Mouse (Mus musculus) retina, adult 2 months (tissue): ENCODE data around the gene Cldn9.

Experiments
- DNase-seq: peaks from one replicate; pipeline ENCODE4 v3.0.0-alpha.2; 2012; ENCODE audit warnings: low read depth, low spot score

The Cldn9 gene

DNA sequence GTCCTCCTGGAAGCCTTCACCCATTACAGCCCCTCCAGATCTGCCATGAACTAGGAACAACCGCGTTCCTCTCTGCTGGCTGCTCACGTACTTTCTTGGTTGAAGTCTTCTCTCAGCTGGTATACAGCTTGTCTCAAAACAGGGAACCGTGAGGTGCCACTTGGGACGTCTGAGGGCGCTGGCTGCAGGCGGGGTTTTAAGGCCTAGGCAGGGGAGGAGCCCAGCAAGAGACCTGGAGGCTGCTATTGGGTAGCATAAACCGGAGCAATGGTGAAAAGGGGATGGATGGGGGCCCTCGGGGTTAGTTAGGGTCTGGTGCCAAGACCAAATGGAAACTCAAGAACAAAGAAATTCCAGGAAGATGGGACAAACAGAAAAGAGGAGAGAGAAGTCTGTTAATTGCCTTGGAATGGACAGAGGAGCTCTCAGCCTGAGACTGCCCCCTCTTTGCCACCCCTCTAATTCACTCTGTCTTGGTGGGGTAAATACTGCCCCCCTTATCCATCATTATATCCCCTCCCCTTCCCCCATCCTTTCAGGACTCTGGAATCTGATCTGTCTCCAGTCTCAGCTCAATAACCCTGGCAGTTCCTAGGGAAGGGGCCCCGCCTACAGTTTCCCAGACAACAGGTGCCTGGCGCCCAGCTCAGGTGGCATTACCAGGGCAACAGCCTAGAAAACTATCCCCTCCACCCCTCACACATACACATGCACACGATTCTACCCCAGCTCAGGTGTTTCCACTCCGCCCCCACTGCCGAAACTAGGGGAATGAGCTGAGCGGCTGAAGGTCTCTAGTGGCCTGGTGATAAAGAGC lies at the start of gene Cldn9:
TSS of gene Cldn9 (minus strand) at position 171 of the 817 bp plus-strand sequence.
- no peak for DNase-seq

DNA sequence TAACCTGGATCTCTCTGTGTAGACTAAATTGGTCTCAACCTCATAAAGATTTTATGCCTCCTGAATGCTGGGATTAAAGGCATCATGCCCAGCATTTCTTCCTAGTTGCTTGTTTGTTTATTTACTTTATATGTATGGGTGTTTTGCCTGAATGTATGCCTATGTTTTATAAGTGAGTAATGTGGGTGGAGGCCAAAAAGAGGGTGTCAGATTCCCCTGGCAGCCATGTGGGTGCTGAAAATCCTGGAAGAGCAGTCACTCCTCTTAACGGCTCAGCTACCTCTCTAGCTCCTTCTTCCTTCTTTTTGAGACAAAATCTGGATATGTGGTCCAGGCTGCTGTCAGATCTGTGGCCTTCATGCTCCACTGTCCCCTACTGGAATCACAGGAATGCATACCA lies 46.6 kb upstream of the Cldn9 start:
- DNase-seq = no peak

DNA sequence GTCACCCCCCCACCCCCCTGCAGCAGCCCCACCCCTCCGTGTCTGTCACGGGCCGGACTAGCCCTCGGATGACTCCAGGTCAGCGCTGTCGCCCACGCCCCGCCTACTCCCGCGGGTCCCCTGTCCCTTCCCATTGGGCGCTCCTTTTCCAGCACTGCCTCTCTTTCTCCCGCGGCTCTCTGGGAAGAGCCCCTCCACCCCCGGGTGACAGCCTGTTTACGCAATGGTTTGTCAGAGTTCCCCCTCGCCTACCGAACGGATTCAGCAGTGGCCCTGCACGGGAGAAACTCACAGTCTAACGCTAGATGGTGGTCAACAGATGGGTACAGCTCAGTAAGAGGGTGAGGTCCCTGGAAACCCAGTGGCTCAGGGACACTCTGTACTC lies 42.9 kb upstream of the Cldn9 start:
- no peak for DNase-seq

DNA sequence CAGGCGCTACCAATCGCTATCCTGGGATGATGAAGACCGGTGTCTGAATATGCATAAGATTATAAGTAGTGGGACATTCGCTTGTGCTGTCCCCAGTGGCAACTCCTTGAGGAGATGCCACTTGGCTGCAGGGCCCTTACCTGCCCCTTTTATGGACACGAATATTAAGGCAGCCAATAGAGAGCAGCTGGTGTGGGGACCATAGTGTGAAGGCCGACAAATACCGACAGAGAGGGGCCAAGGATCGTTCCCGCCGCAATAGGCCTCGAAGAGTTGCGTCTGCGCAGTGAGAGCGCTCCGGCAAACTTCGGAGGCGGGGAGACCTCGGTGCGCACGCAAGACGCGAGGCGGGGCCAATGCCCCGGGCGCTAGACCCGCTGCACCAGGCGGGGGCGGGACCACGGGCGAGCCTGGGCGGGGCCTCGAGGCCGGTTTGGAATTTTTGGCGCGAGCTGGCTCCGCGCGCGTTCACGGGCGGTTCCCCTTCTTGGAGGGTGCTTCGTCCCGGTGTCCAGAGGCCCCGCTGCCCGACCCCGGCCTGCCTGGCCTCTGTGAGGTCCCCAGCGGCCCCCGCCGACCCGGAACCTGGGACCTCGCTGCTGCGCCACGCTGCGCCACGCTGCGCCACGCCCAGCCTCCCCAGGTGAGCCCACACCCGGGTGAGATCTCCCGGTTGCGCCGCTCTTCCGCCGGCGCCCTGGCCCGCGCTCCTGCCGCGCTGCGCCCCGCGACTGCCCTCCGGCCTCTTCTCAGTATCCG lies 42.4 kb upstream of the Cldn9 start, which contains the start of gene Pkmyt1:
TSS of gene Pkmyt1 (plus strand) at position 338 of the 759 bp plus-strand sequence.
- peak; percentile 80 for DNase-seq

DNA sequence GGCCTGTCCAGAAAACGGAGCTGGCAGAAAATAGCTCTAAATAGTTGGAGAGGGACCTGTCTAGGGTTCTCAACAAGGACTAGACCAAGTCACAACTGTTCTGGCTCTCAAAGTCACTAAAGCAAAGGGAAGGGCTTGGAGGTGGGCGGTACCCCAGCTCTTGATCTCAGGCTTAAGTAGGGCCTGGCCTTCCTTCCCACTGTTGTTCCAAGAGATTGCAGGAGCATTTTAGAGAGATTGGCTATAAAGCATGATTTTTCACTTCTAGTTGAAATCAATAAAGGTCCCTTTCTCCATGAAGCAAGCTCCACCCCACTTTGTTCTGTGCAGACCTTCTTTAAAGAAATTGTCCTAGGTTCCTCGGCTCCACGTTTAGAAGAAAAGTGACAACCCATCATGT lies 41.7 kb upstream of the Cldn9 start:
- DNase-seq = no peak

DNA sequence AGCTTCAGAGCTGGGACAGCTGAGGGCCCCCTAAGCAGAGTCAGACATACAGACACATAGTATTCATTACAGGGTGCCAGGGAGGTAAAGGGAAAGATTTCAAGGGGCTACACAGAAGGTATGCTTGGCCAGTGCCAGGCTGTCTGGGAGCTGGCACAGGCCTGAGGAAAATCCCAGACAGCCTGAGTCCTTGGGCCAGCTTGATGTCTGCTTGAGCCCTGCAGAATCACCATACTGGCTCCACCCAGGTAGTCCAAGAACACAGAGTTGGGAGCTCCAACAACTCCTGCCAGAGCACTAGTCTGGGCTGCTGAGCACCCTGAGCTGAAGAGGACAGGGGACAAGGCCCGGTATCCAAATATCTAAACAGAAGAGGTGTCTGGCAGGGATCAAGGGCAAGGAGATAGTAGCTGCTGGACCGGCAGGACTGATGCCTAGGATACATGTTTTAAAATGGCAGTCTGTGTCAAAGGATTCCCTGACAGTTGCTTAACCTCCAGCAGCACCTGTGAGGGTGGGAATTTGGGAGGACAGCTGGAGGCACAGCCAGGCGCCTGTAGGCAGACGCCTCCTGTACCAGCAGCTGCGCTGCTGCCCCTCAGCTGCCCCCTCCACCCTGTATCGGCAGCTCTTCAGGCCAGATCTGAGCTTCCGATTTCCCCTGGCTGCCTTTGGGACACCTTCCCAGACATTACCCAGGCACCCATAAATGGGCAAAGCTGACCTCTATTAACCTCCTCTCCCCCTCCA lies 38.7 kb upstream of the Cldn9 start, which contains the start of gene 1520401A03Rik:
TSS of gene 1520401A03Rik (minus strand) at position 408 of the 750 bp plus-strand sequence.
- no peak for DNase-seq

DNA sequence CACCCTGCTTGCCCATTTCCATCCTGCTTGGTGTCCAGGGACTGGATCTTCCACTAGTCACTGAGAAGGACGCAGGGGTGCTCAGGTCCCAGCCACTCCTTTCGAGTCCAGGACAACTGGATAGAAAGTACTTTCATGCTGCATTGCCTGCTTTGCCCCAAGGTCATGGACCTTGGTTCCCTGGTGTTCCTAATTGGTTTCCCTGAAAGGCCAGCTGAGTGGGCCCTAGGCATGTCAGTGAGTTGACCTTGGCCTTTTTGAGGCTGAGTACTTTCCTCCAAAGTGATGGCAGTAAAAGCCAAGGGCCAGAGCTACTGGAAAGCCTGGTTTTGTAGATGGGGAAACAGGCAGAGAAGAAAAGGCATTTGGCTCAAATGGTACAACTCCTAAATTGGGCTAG lies 38.1 kb upstream of the Cldn9 start:
- DNase-seq = no peak

DNA sequence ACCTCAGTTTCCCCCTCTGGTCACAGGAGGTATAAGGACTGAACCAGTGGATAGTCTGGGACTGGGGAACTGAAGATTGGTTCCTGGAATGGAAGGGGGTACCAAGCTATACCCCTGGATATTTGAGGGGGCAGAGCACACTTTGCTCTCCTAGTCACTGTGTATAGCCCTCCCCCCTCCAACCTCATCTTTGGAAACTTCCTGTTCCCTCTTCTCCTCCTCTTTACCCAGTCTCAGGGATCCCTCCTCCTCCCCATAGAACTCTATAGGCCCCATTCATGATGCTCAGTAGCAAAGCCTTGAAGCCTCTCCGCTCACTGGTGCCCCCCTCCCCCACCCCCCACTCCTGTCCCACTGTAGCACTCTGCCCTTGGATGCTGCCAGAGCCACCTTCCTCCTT lies 35.6 kb upstream of the Cldn9 start:
- no peak for DNase-seq

DNA sequence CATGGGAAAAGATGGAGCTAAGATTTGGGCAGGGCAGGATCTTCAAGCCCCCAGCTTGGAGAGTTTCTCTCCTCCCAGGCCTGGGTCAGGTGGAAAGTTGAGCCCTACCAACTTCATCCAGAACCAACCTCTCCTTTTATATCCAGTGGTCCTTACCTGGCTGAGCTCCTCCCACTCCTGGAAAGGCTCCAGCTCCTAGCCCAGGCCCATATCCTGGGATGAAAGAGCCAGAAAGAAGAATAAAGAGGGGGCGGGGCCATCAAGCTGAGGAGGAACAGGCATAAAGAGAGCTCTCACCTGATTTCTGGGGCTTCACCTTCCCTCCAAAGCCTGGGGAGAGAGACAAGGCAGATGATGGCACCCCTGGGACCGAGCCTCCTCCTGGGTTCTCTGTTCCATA lies 33.2 kb upstream of the Cldn9 start:
- DNase-seq = no peak

DNA sequence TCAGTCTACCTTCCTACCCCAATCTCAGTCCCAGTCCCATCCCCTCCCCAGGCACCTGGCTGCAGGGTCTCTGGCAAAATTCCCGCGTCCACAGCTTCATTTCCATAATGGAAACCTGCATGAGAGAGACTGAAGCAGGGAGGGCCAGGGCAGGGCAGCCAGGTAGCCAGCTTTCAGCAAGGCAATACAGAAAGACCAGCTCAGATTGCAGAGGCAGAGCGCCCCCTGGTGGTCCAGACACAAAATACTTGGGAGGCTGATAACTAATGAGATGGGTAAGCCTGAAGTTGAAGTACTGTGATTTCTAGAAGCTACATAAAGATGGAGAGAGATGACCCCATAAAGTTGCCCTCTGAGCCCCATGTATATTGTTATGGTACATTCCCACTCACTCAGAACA lies 22.4 kb upstream of the Cldn9 start:
- DNase-seq = peak; percentile 65

DNA sequence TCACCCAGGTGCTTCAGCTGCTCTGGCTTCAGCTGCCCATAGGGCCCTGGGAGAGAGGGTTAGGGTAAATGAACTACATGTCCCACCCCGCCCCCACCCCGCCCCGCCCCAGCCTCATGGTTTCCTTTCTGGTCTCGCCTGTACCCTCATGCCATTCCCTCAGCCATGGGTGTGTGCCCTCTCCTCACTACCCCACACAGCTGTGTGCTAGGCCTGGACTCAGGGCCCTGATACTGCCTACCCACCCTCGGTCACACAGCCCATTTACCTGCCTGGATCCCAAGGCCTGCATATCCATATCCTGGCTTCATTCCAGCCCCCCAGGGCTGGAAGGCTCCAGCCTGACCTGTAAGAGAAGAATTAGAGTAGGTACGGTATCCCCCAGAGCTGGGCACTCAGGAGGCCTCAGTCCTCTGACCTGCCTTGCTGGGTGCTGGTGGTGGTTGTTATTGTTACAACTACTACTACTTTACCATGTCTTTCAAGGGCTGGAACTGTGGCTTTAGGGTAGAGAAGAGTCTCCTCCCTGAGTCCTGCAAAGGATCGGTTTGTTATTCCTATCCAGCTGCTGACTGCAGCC lies 21.8 kb upstream of the Cldn9 start:
- DNase-seq = no peak

DNA sequence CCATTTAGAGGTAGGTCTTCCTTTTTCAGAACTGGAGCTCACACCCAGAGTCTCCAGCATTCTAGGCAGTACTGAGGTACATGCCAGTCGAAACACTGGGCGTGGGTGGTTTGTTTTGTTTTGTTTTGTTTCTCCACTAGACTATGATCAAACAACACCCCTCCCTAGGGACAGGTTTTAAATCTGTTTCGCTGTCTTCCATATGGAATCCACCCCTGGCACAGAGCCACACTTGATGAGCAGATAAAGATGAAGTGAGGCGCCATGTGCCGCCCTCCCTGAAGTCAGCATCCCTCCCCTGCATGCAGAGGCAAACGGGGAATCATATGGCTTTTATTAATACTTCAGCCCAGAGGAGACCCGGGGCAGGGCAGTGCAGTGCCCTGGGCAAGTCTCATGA lies 20.9 kb upstream of the Cldn9 start:
- no peak for DNase-seq

DNA sequence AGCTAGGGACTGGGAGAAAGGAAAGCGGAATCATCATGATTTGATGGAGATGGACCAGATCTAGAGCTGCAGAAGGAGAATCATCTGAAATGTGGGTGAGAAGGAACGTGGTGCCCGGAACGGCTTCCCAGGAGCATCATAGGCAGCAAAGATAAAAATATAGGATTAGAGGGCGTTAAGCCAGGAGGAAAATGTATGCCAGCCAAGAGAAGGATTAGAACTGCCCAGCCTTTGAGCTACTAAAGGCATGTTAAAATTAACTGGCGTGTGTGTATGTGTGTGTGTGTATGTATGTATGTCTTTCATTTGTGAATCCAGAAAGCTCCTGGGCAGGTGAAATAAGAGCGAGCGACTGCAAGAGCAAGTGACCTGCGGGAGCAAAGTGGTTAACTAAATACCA lies 19.5 kb upstream of the Cldn9 start:
- DNase-seq = peak; percentile 54

DNA sequence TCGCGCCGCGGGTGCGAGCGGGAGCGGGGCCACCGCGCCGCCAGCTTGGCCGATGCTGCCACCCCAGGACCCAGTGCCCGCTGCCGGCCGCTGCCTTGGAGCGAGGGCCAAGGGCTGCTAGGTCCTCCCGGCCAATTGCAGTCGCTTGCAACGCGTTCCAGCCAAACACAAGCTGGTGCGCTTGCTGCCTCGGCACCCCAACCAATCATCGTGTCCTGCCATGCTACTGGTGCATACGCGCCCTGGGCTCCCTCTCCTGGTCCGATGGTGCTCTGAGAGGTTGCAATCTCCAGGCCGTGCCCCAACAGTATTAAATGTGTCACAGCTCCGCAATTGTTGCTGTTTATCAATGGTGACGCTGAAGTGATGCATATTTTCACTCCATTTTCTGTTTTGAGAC lies 16.3 kb upstream of the Cldn9 start:
- DNase-seq = peak; percentile 78

DNA sequence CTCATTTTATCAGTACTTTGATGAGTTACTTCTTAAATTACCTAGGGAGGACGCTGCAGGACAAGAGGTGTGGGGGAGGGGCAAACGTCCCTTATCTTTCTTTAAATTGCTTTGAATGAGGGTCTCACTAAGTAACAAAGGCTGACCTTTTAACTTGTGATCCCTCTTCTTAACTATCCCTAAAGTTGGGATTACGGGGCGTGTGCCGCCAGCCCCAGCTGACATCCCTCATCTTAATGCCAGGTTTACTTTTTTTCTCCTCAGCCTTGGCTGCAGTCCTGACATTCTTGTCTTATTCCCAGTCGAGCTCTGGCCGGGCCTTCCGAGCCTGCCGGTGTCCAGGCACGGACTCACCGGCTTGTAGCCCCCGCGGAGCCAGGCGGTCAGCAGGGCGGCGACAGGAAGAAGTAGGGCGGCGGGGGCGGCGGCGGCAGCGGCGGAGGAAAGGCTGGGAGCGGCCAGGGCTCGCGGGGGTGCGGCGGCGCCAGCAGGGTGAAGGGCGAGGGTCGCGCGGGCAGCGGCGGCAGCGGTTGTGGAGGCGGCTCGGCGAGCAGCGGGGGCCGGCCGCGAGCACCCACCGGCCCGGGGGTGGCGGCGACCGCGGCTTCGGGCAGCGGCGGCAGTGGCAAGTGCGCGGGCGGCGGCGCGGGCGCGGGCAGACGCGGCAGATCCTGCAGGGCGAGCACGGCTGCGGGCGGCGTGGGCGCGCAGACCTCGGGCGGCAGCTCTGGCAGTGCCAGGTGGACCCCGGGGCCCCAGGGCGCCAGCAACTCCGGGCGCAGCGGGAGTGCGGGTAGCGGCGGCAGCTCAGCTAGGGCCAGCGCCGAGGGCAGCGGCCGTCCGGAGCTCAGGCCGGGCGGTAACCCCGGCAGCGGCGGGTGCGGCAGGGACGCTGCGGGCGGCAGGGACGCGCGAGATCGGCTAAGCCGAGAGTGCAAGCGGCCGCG lies 15.6 kb upstream of the Cldn9 start:
- DNase-seq = no peak

DNA sequence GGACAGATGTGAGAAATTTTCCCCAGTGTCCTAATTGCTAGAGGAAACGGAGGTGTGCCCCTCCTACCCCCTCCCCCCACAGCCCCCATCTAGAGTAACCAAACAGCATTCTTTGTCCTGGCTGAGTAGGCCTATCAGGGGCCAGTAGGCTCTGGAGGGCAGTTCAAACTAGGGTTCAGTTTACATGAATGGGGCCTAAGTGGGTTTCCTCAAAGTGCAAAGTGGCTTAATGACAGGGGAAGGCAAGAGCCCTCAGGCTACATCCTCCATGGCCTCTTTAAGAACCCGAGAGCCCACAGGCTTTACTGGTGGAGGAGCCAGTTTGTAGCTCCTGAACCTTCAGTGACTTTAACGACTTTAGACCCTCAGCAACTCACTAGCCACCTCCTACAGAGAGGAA lies 12.0 kb upstream of the Cldn9 start:
- DNase-seq = no peak

DNA sequence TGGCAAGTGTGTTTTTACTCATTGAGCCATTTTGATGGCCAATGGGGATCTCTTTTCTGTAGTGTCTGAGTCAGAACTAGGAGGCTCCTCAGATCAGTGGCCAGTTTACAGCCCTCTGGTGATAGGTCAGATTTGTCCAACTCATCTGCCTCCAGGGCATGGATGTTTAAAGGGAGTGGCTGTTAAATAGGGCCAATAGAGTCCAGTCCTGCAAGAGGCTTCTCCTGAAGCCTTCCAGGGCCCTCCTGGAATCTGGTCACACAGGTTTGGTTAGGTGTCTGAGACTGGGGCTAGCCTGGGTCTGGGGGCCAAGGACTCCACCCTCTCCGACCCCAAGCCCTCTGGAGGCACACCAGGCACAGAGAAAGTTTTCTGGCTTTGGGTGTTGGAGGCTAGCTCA lies 10.7 kb upstream of the Cldn9 start:
- DNase-seq = no peak

DNA sequence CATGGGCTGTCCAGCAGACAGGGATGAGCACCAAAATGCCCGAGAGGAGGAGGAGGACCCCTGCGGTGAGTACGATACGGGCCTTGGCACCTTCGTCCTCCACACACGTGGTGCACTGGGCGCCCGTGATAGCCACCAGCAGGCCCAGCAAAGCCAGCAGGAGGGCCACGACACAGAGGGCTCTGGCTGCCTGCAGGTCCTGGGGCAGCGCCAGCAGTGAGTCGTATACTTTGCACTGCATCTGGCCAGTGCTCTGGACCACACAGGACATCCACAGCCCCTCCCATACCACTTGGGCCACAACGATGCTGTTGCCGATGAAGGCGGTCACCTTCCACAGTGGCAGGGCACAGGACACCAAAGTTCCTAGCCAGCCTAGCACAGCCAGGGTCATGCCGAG lies 600 bp downstream of the Cldn9 start:
- no peak for DNase-seq

DNA sequence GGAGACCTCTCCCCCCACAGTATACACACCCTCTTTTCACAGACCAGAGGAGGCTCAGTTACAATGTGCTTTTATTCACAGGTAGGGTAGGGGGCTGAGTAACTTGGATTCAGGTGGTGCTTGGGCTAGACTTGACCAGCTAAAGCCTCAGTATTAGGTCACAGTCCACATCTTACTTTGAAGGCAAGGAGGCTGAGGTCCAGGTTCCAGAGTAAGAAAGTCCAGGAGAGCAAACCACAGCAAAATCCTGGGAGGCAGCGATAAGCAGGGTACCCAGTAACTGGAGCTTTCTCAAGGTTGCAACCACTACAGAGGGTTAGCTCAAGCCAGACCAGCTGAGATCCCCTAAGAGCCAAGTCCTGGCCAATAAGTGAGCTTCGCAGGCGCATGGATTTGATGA lies 1.3 kb downstream of the Cldn9 start:
- no peak for DNase-seq

DNA sequence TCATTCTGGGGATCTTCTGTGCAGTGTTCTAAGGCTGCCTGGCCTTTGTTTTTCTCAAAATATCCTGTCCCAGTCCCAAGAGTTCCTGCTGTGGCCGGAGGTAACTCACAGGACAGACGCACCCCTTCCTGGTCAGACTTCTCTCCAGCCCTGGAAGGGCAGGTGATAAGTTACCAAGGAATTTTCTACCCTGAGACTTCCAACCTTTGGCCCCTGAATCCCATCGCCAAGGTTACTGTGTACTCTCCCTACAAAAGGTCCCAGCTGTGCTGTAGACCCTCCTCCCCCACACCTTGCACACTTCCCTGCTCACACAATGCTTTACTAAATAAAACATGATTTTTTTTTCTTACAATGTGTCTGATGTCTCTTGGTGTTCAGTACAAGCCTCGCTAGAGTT lies 1.7 kb downstream of the Cldn9 start:
- DNase-seq = no peak

DNA sequence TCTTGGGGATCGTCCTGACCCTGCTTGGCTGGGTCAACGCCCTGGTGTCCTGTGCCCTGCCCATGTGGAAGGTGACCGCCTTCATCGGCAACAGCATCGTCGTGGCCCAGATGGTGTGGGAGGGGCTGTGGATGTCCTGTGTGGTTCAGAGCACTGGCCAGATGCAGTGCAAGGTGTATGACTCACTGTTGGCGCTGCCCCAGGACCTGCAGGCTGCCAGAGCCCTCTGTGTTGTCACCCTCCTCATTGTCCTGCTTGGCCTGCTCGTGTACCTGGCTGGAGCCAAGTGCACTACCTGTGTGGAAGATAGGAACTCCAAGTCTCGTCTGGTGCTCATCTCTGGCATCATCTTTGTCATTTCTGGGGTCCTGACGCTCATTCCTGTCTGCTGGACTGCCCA lies 2.7 kb downstream of the Cldn9 start:
- DNase-seq = no peak
